Mouse (Mus musculus): ENCODE data around the gene Grk4.
"Not testable (repeated sequence)": the region's sequence is repeated elsewhere in the genome, so short reads cannot be mapped to it uniquely, and the experiment has no call there.

Gene Grk4

GRCm38 (mm10) chr5:34708436-34708835 is 48.3 kb downstream of the Grk4 start:
- DNase-seq (ENCODE audit: low spot score), result no peak

GRCm38 (mm10) chr5:34714371-34714770 is 54.2 kb downstream of the Grk4 start:
- not testable (repeated sequence) for DNase-seq (ENCODE audit: low spot score)

- DNase-seq (ENCODE audit: low spot score), result no peak
Measured at GRCm38 (mm10) chr5:34714816-34715215, 54.6 kb downstream of the Grk4 start.

GRCm38 (mm10) chr5:34729141-34729540 is 69.0 kb downstream of the Grk4 start:
- DNase-seq (ENCODE audit: low spot score), result no peak

GRCm38 (mm10) chr5:34730255-34730654 is 70.1 kb downstream of the Grk4 start:
- DNase-seq (ENCODE audit: low spot score), result no peak

- no peak for DNase-seq (ENCODE audit: low spot score)
Measured at GRCm38 (mm10) chr5:34751477-34751876, 91.3 kb downstream of the Grk4 start.

- DNase-seq (ENCODE audit: low spot score), result no peak
Measured at GRCm38 (mm10) chr5:34758762-34759161, 98.6 kb downstream of the Grk4 start.

GRCm38 (mm10) chr5:34760850-34761508 is 100.8 kb downstream of the Grk4 start:
- DNase-seq (ENCODE audit: low spot score), result peak; percentile 6

GRCm38 (mm10) chr5:34761509-34761908 is 101.3 kb downstream of the Grk4 start, which contains the start of gene Htt:
Htt (plus strand) TSS chr5:34761740.
- peak; percentile 96 for DNase-seq (ENCODE audit: low spot score)

GRCm38 (mm10) chr5:34761934-34762611 is 101.9 kb downstream of the Grk4 start:
- no peak for DNase-seq (ENCODE audit: low spot score)

GRCm38 (mm10) chr5:34771818-34772217 is 111.6 kb downstream of the Grk4 start:
- peak; percentile 13 for DNase-seq (ENCODE audit: low spot score)

GRCm38 (mm10) chr5:34772696-34773245 is 112.6 kb downstream of the Grk4 start:
- no peak for DNase-seq (ENCODE audit: low spot score)

GRCm38 (mm10) chr5:34773392-34773791 is 113.2 kb downstream of the Grk4 start:
- DNase-seq (ENCODE audit: low spot score), result no peak

GRCm38 (mm10) chr5:34785027-34785426 is 124.8 kb downstream of the Grk4 start:
- DNase-seq (ENCODE audit: low spot score), result no peak

- no peak for DNase-seq (ENCODE audit: low spot score)
Measured at GRCm38 (mm10) chr5:34791141-34791540, 131.0 kb downstream of the Grk4 start.

GRCm38 (mm10) chr5:34800292-34800953 is 140.2 kb downstream of the Grk4 start:
- DNase-seq (ENCODE audit: low spot score), result no peak

All from T-cell, adult 2 months (primary cell).